Mouse (Mus musculus): ENCODE data around the gene Wrb.

The Wrb gene

GRCm38 (mm10) chr16:96158511-96159080 lies 13.4 kb downstream of the Wrb start:
- no peak for DNase-seq (ENCODE audit: low spot score in 2 of 2)

- peak; percentile 30 to 31 for DNase-seq (ENCODE audit: low spot score in 2 of 2)
These were observed 14.0 kb downstream of the Wrb start for GRCm38 (mm10) chr16:96159091-96159731.

- DNase-seq (ENCODE audit: low spot score in 2 of 2), result no peak
These were observed 14.7 kb downstream of the Wrb start for GRCm38 (mm10) chr16:96159794-96160346.

GRCm38 (mm10) chr16:96160927-96161326 lies 15.7 kb downstream of the Wrb start:
- no peak for DNase-seq (ENCODE audit: low spot score in 2 of 2)

- DNase-seq (ENCODE audit: low spot score in 2 of 2), result no peak
These were observed 16.1 kb downstream of the Wrb start for GRCm38 (mm10) chr16:96161336-96161735.

- DNase-seq (ENCODE audit: low spot score in 2 of 2), result no peak
These were observed 20.6 kb downstream of the Wrb start for GRCm38 (mm10) chr16:96165723-96166264.

GRCm38 (mm10) chr16:96168837-96169236 lies 23.6 kb downstream of the Wrb start:
- DNase-seq (ENCODE audit: low spot score in 2 of 2), result no peak

- no peak for DNase-seq (ENCODE audit: low spot score in 2 of 2)
These were observed 28.4 kb downstream of the Wrb start for GRCm38 (mm10) chr16:96173648-96174047.

GRCm38 (mm10) chr16:96175399-96175798 lies 30.2 kb downstream of the Wrb start:
- no peak for DNase-seq (ENCODE audit: low spot score in 2 of 2)

- DNase-seq (ENCODE audit: low spot score in 2 of 2), result no peak
These were observed 33.9 kb downstream of the Wrb start for GRCm38 (mm10) chr16:96179156-96179555.

GRCm38 (mm10) chr16:96187619-96188018 lies 42.4 kb downstream of the Wrb start:
- no peak for DNase-seq (ENCODE audit: low spot score in 2 of 2)

- DNase-seq (ENCODE audit: low spot score in 2 of 2), result peak; percentile 99
These were observed 46.6 kb downstream of the Wrb start, which contains the start of gene Lca5l for GRCm38 (mm10) chr16:96191531-96192506. Lca5l (minus strand) TSS chr16:96192271.

- DNase-seq (ENCODE audit: low spot score in 2 of 2), result no peak
These were observed 54.9 kb downstream of the Wrb start, which contains the start of gene Sh3bgr for GRCm38 (mm10) chr16:96199913-96200701. Sh3bgr (plus strand) TSS chr16:96200450.

- DNase-seq (ENCODE audit: low spot score in 2 of 2), result no peak
These were observed 55.5 kb downstream of the Wrb start for GRCm38 (mm10) chr16:96200702-96201028.

- no peak for DNase-seq (ENCODE audit: low spot score in 2 of 2)
These were observed 56.5 kb downstream of the Wrb start for GRCm38 (mm10) chr16:96201485-96202232.
